Mouse (Mus musculus) Patski (cell line): ENCODE results near the gene Cenpt. TPM values are rescaled to one million over a fixed set of nuclear protein-coding genes. Genes with fewer than 3 reads are reported as not detected.

ENCODE experiments used
- ATAC-seq: fragments of 100-300 bp; one replicate; pipeline ENCODE4 v1.8.0; 2021
- CTCF ChIA-PET: fragments of 350-600 bp; sonication (Branson Sonifier 250); formaldehyde crosslinking; loops from one replicate; lab custom pipeline; 2022; ENCODE audit warnings: inconsistent platforms; lab: Charles Lee
- POLR2A ChIA-PET: fragments of 350-600 bp; sonication (Branson Sonifier 250); formaldehyde crosslinking; loops from one replicate; lab custom pipeline; 2022; ENCODE audit warnings: antibody characterized with exemption, inconsistent platforms; lab: Charles Lee
- DNase-seq: peaks from one replicate; pipeline ENCODE4 v3.0.0-alpha.2; 2011; ENCODE audit warnings: low read depth, low spot score
- H3K27me3 ChIP-seq: fragments of 371-371 bp; one replicate; pipeline ENCODE4 v1.5.1; 2021
- CTCF ChIP-seq: fragments of 100-300 bp; IDR thresholded peaks from one replicate; pipeline ENCODE4 v1.5.1; 2021
- in situ Hi-C: fragments of 300-500 bp; cut with MboI; formaldehyde crosslinking; loops from 3 replicates; pipeline ENCODE4 v1.11.1; 2018; ENCODE audit warnings: low pct_unique_long_range_greater_than_20kb, mixed read lengths
- polyA plus RNA-seq: library from polyadenylated mRNA; unstranded; gene quantifications from one replicate; pipeline ENCODE4 v1.2.3, GENCODE M21; 2021

Gene Cenpt
- polyA plus RNA-seq, 1 experiment from 2014 or later: 38.4 TPM

DNA sequence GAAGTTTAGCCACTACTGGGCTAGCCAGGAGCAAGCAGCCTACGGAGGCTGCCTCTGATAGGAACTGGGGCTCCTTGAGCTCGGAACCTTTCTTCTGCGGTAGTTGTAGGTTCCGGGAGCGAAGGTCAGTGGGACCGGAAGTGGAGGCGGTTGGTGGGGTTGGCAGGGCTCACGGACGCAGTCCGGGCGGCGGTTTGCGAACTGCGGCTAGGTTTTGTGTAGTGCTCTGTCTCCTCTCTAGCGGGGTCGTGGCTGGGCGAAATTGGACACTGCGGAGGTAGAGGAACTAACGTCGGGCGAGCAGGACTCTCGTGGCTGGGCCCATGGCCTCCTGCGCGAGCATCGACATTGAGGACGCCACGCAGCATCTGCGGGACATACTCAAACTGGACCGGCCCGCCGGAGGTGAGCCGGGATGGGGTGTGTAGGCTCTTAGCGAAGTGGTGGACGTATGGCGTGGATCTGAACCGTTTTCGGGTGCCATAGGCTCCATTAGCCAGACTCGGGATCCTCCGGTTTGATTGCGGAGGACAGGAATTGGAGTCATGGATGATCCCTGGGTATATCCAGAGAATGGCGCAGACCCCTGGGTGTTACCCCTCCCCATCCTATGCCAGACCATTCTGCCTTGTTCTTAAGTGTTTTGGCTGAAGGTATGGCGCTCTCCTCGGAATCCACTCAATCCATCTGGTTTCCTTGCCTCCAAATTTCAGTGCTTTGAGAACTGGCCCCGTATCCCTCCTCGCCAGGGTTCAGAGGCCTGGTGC lies 27.9 kb upstream of the Cenpt start, which contains the start of gene Edc4:
Gene Edc4, plus strand, starts transcription at position 128 of the 767 bp plus-strand sequence.
- in situ Hi-C loops: no loop called here
- no peak for TF ChIP-seq CTCF
- DNase-seq: no peak
- CTCF ChIA-PET: interaction anchor here (0.9 kb wide), 1 partner anchor 11 kb away, joined by 3 read pairs; no protein-coding TSS in a partner anchor
- peak; percentile 35 for ATAC-seq
- H3K27me3 ChIP-seq: no peaks in the 10 kb centered on the region
- POLR2A ChIA-PET: interaction anchor here (0.5 to 1.8 kb wide), 3 partner anchors 10 to 90 kb away, joined by 3 to 5 read pairs (median 4); no protein-coding TSS in a partner anchor

- no peak for DNase-seq
- no peaks in the 10 kb centered on the region for H3K27me3 ChIP-seq
- POLR2A ChIA-PET: interaction anchor here (1.2 kb wide), 1 partner anchor 13 kb away, joined by 4 read pairs; no protein-coding TSS in a partner anchor
- peak; percentile 77 for ATAC-seq
- in situ Hi-C loops: no loop called here
- CTCF ChIA-PET: interaction anchor here (1.4 to 2.0 kb wide), 2 partner anchors 13 to 56 kb away, joined by 3 to 7 read pairs; no protein-coding TSS in a partner anchor
- no peak for TF ChIP-seq CTCF
Measured at GRCm38 (mm10) chr8:105874301-105874700, 21.2 kb upstream of the Cenpt start.

DNA sequence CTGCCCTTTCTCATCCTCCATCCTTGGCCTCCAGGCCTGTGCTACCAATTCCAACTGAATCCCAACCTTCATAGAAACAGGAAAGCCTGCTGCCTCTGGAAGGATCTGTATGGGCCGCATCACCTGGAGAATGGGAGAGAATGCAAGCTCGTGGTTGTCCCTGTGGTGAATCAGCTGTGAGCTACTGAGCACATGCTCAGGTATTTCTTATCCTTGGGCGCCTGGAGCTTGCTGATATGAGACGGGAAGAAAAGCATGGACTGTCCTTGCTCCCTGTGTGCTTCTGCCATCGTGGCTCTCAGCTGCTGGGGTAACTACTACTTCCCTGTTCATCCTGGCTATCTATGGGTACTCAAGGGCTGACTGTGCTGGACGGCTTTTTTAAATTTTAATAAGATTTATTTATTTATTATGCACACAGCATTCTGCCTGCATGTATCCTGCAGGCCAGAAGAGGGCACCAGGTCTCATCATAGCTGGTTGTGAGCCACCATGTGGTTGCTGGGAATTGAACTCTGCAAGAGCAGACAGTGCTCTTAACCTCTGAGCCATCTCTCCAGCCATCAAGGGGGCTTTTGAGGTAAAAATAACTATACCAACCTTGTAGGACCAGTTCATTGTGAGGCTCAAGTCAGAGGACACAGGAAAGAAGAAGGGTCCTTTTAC lies 13.4 kb upstream of the Cenpt start:
- ChIA-PET POLR2A (no interaction called here), CTCF (interaction anchor here (1.0 to 3.0 kb wide), 3 partner anchors 11 to 250 kb away, joined by 3 to 12 read pairs (median 3); partner anchors contain the start of gene Thap11)
- peak; percentile 71 for TF ChIP-seq CTCF
- no peak for ATAC-seq
- in situ Hi-C loops: no loop called here
- H3K27me3 ChIP-seq: no peaks in the 10 kb centered on the region
- DNase-seq: no peak

GRCm38 (mm10) chr8:105861951-105862350 lies 8.9 kb upstream of the Cenpt start:
- no peaks in the 10 kb centered on the region for H3K27me3 ChIP-seq
- ATAC-seq (no peak), DNase-seq (no peak)
- ChIA-PET POLR2A (interaction anchor here (1.0 to 2.1 kb wide), 4 partner anchors 13 to 43 kb away, joined by 3 to 5 read pairs (median 4); no protein-coding TSS in a partner anchor), CTCF (interaction anchor here (1.0 to 2.0 kb wide), 5 partner anchors 12 to 68 kb away, joined by 3 to 7 read pairs (median 3); no protein-coding TSS in a partner anchor)
- in situ Hi-C loops: no loop called here
- no peak for TF ChIP-seq CTCF

GRCm38 (mm10) chr8:105860143-105860981 lies 7.3 kb upstream of the Cenpt start, which contains the start of gene Nutf2:
Nutf2 (plus strand) TSS chr8:105860580.
- in situ Hi-C loops: no loop called here
- no peak for TF ChIP-seq CTCF
- ATAC-seq: peak; percentile 91
- peak; percentile 91 for DNase-seq
- no peaks in the 10 kb centered on the region for H3K27me3 ChIP-seq
- ChIA-PET POLR2A (interaction anchor here (1.5 to 2.1 kb wide), 3 partner anchors 14 to 45 kb away, joined by 3 to 5 read pairs (median 4); no protein-coding TSS in a partner anchor), CTCF (interaction anchor here (1.2 to 2.0 kb wide), 2 partner anchors 14 to 162 kb away, joined by 4 to 7 read pairs; no protein-coding TSS in a partner anchor)

DNA sequence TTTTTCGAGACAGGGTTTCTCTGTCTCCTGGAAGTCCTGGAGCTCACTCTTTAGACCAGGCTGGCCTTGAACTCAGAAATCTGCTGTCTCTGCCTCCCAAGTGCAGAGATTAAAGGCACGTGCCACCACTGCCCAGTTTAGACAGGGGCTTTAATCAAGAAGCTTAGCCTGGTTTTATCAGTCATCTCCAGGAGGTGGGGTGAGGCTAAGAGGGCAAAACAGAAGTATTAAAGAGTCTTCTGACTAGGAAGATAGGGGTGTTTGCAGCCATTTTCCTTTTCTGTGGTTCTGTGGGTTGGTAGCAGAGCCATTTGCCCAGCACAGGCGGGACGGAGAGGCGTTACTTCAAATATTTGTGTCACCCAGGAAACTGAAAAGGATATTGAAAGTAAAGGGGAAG lies 6.2 kb upstream of the Cenpt start:
- no peak for TF ChIP-seq CTCF
- H3K27me3 ChIP-seq: no peaks in the 10 kb centered on the region
- no peak for DNase-seq
- CTCF ChIA-PET: interaction anchor here (1.2 kb wide), 1 partner anchor 71 kb away, joined by 7 read pairs; no protein-coding TSS in a partner anchor
- in situ Hi-C loops: no loop called here
- POLR2A ChIA-PET: interaction anchor here (0.7 to 1.5 kb wide), 4 partner anchors 25 to 528 kb away, joined by 3 to 6 read pairs (median 4); no protein-coding TSS in a partner anchor
- no peak for ATAC-seq

- ChIA-PET POLR2A (interaction anchor here (1.5 kb wide), 1 partner anchor 24 kb away, joined by 3 read pairs; no protein-coding TSS in a partner anchor), CTCF (interaction anchor here (1.2 kb wide), 1 partner anchor 72 kb away, joined by 7 read pairs; no protein-coding TSS in a partner anchor)
Measured at GRCm38 (mm10) chr8:105858495-105858894, 5.4 kb upstream of the Cenpt start.

GRCm38 (mm10) chr8:105856168-105856835 lies 3.2 kb upstream of the Cenpt start:
- ATAC-seq (no peak), DNase-seq (no peak)
- POLR2A ChIA-PET: interaction anchor here (0.6 to 2.0 kb wide), 3 partner anchors 17 to 102 kb away, joined by 3 to 5 read pairs (median 4); no protein-coding TSS in a partner anchor
- TF ChIP-seq CTCF: no peak
- CTCF ChIA-PET: interaction anchor here (0.9 to 1.9 kb wide), 4 partner anchors 38 to 75 kb away, joined by 3 to 5 read pairs (median 4); partner anchors contain the start of gene Pskh1
- in situ Hi-C loops: no loop called here
- no peaks in the 10 kb centered on the region for H3K27me3 ChIP-seq

More at GRCm38 (mm10) chr8:105858495-105858894, 5.4 kb upstream of the Cenpt start:
- no peaks in the 10 kb centered on the region for H3K27me3 ChIP-seq
- no peak for DNase-seq
- ATAC-seq: no peak
- in situ Hi-C loops: no loop called here
- TF ChIP-seq CTCF: no peak
